Mouse (Mus musculus) hindbrain, embryonic 11.5 days (tissue): ENCODE results near the gene Krtap4-16. TPM values are rescaled to one million over a fixed set of nuclear protein-coding genes. Genes with fewer than 3 reads are reported as not detected.
"Not testable (repeated sequence)": the region's sequence is repeated elsewhere in the genome, so short reads cannot be mapped to it uniquely, and the experiment has no call there.

Experiments
- ATAC-seq: fragments of 200-750 bp; cut with Nextera tagmentation; 2 replicates; pipeline ENCODE4 v1.8.0; 2017; ENCODE audit warnings: mild to moderate bottlenecking, moderate TSS enrichment, moderate library complexity; ENCODE audit not compliant: low FRiP score
- DNase-seq: peaks from one replicate; pipeline ENCODE4 v3.0.0-alpha.2; 2015; ENCODE audit warnings: low spot score
- H3K27ac ChIP-seq: fragments of 300-500 bp; sonication (generic); 2 replicates; pipeline ENCODE4 v1.5.1; 2014; ENCODE audit warnings: mild to moderate bottlenecking, low read depth, low read length
- H3K27me3 ChIP-seq: fragments of 300-500 bp; sonication (generic); 2 replicates; pipeline ENCODE4 v1.6.1; 2014; ENCODE audit warnings: mild to moderate bottlenecking, low read length, moderate library complexity, mixed read lengths; ENCODE audit not compliant: control insufficient read depth, insufficient read depth
- H3K36me3 ChIP-seq: fragments of 300-500 bp; sonication (generic); 2 replicates; pipeline ENCODE4 v1.6.1; 2014; ENCODE audit warnings: mild to moderate bottlenecking, low read length, moderate library complexity, mixed read lengths; ENCODE audit not compliant: control insufficient read depth, insufficient read depth
- H3K4me1 ChIP-seq: fragments of 300-500 bp; sonication (generic); replicated peaks from 2 replicates; pipeline ENCODE4 v1.6.1; 2014; ENCODE audit warnings: low read length, mixed read lengths; ENCODE audit not compliant: control insufficient read depth, insufficient read depth
- H3K4me2 ChIP-seq: fragments of 300-500 bp; sonication (generic); replicated peaks from 2 replicates; pipeline ENCODE4 v1.6.1; 2014; ENCODE audit warnings: mild to moderate bottlenecking, low read depth, low read length
- H3K4me3 ChIP-seq: fragments of 300-500 bp; sonication (generic); 2 replicates; pipeline ENCODE4 v1.5.1; 2014; ENCODE audit warnings: low read depth, low read length
- H3K9ac ChIP-seq: fragments of 300-500 bp; sonication (generic); 2 replicates; pipeline ENCODE4 v1.6.1; 2014; ENCODE audit warnings: low read depth, low read length
- H3K9me3 ChIP-seq: fragments of 300-500 bp; sonication (generic); 2 replicates; pipeline ENCODE4 v1.6.1; 2016; ENCODE audit warnings: low read length; ENCODE audit not compliant: control insufficient read depth
- WGBS: fragments of 180-500 bp; shearing (Covaris S2); extraction: QIAGEN DNeasy Blood & Tissue Kit; methylation state at CpG from one replicate; pipeline ENCODE4 v1.1.7; 2014; 5-methylcytosine and 5-hydroxymethylcytosine counted together
- polyA plus RNA-seq: library from polyadenylated mRNA; unstranded; fragments of >200 nt; fragmentation: Nextera tagmentation; extraction: Ambion mirVana; gene quantifications from 2 replicates; pipeline ENCODE4 v1.2.1, GENCODE M21; 2014

Gene Krtap4-16
- not detected in 2 replicates for polyA plus RNA-seq

GRCm38 (mm10) chr11:99851508-99851907, at the start of gene Krtap4-16:
Gene Krtap4-16, minus strand, starts transcription at chr11:99851608.
- no peaks in the 10 kb centered on the region for H3K27me3 ChIP-seq
- DNase-seq: no peak
- no peak for ATAC-seq
- no peaks in the 10 kb centered on the region for H3K9me3 ChIP-seq
- no peak within 1 kb of the TSS for H3K4me3 ChIP-seq
- H3K27ac ChIP-seq: no peak within 1 kb of the TSS
- no peaks in the 10 kb centered on the region for H3K36me3 ChIP-seq
- H3K4me1 ChIP-seq: no peaks in the 10 kb centered on the region
- no peak within 1 kb of the TSS for H3K4me2 ChIP-seq
- H3K9ac ChIP-seq: no peak within 1 kb of the TSS

- H3K9me3 ChIP-seq, DNase-seq, H3K27ac ChIP-seq, H3K4me2 ChIP-seq, H3K27me3 ChIP-seq, H3K9ac ChIP-seq, ATAC-seq, H3K4me3 ChIP-seq, H3K4me1 ChIP-seq, H3K36me3 ChIP-seq: not testable (repeated sequence)
- WGBS: 60% methylated on average over 1 of the region's 1 CpGs
Observed at GRCm38 (mm10) chr11:99878887-99879286, 27.5 kb upstream of the Krtap4-16 start, which contains the start of gene Gm11567. Gene Gm11567, plus strand, starts transcription at chr11:99879187.

- WGBS: 78% methylated on average over 1 of the region's 1 CpGs
- DNase-seq, H3K4me3 ChIP-seq, H3K9me3 ChIP-seq, H3K4me2 ChIP-seq, H3K9ac ChIP-seq, H3K36me3 ChIP-seq, H3K27ac ChIP-seq, H3K4me1 ChIP-seq, ATAC-seq, H3K27me3 ChIP-seq: not testable (repeated sequence)
Observed at GRCm38 (mm10) chr11:99873089-99873488, 21.7 kb upstream of the Krtap4-16 start, which contains the start of gene Krtap9-1. Gene Krtap9-1, plus strand, starts transcription at chr11:99873389.

- not testable (repeated sequence) for H3K36me3 ChIP-seq, DNase-seq, H3K9me3 ChIP-seq, H3K4me2 ChIP-seq, H3K27me3 ChIP-seq, H3K4me3 ChIP-seq, ATAC-seq, H3K9ac ChIP-seq, H3K4me1 ChIP-seq, H3K27ac ChIP-seq
- WGBS: 87% methylated on average over 1 of the region's 1 CpGs
Observed at GRCm38 (mm10) chr11:99864176-99864575, 12.8 kb upstream of the Krtap4-16 start, which contains the start of gene Gm11559. Gene Gm11559, plus strand, starts transcription at chr11:99864476.

GRCm38 (mm10) chr11:99858761-99859160, 7.4 kb upstream of the Krtap4-16 start:
- H3K27me3 ChIP-seq: no peaks in the 10 kb centered on the region
- H3K36me3 ChIP-seq: no peaks in the 10 kb centered on the region
- no peak overlapping the region for H3K4me2 ChIP-seq
- no peak for DNase-seq
- H3K27ac ChIP-seq: no peak overlapping the region
- H3K9me3 ChIP-seq: no peaks in the 10 kb centered on the region
- H3K4me3 ChIP-seq: no peak overlapping the region
- 85% methylated on average over 2 of the region's 2 CpGs for WGBS
- no peak for ATAC-seq
- H3K9ac ChIP-seq: no peak overlapping the region
- no peaks in the 10 kb centered on the region for H3K4me1 ChIP-seq

- no peak for ATAC-seq
- WGBS: 80% methylated on average over 2 of the region's 2 CpGs
Observed at GRCm38 (mm10) chr11:99857617-99858016, 6.2 kb upstream of the Krtap4-16 start, which contains the start of gene Gm11568. Gene Gm11568, plus strand, starts transcription at chr11:99857917.

GRCm38 (mm10) chr11:99854121-99854520, 2.7 kb upstream of the Krtap4-16 start:
- no peak overlapping the region for H3K27ac ChIP-seq
- no peak for ATAC-seq
- H3K4me2 ChIP-seq: no peak overlapping the region
- H3K4me3 ChIP-seq: no peak overlapping the region
- no peaks in the 10 kb centered on the region for H3K4me1 ChIP-seq
- no peaks in the 10 kb centered on the region for H3K36me3 ChIP-seq
- 63% methylated on average over 3 of the region's 3 CpGs for WGBS
- H3K9ac ChIP-seq: no peak overlapping the region
- no peaks in the 10 kb centered on the region for H3K27me3 ChIP-seq
- no peaks in the 10 kb centered on the region for H3K9me3 ChIP-seq
- peak; percentile 25 for DNase-seq

More at GRCm38 (mm10) chr11:99857617-99858016, 6.2 kb upstream of the Krtap4-16 start, which contains the start of gene Gm11568:
- no peaks in the 10 kb centered on the region for H3K36me3 ChIP-seq
- no peak within 1 kb of the TSS for H3K9ac ChIP-seq
- no peaks in the 10 kb centered on the region for H3K4me1 ChIP-seq
- H3K4me2 ChIP-seq: no peak within 1 kb of the TSS
- no peak for DNase-seq
- H3K27me3 ChIP-seq: no peaks in the 10 kb centered on the region
- no peak within 1 kb of the TSS for H3K4me3 ChIP-seq
- no peak within 1 kb of the TSS for H3K27ac ChIP-seq
- no peaks in the 10 kb centered on the region for H3K9me3 ChIP-seq

- no peak overlapping the region for H3K4me3 ChIP-seq
- no peak overlapping the region for H3K4me2 ChIP-seq
- H3K27ac ChIP-seq: no peak overlapping the region
- no peak overlapping the region for H3K9ac ChIP-seq
- WGBS: 86% methylated on average over 2 of the region's 2 CpGs
- H3K36me3 ChIP-seq: no peaks in the 10 kb centered on the region
- ATAC-seq: no peak
- no peaks in the 10 kb centered on the region for H3K4me1 ChIP-seq
- no peaks in the 10 kb centered on the region for H3K27me3 ChIP-seq
- H3K9me3 ChIP-seq: no peaks in the 10 kb centered on the region
- DNase-seq: no peak
Observed at GRCm38 (mm10) chr11:99846746-99847145, 4.7 kb downstream of the Krtap4-16 start.

- no peak overlapping the region for H3K4me2 ChIP-seq
- H3K36me3 ChIP-seq: no peaks in the 10 kb centered on the region
- H3K27me3 ChIP-seq: no peaks in the 10 kb centered on the region
- no peak overlapping the region for H3K4me3 ChIP-seq
- DNase-seq (no peak), ATAC-seq (no peak)
- H3K27ac ChIP-seq: no peak overlapping the region
- H3K4me1 ChIP-seq: no peaks in the 10 kb centered on the region
- WGBS: 82% methylated on average over 1 of the region's 1 CpGs
- no peaks in the 10 kb centered on the region for H3K9me3 ChIP-seq
- H3K9ac ChIP-seq: no peak overlapping the region
Observed at GRCm38 (mm10) chr11:99842185-99842584, 9.2 kb downstream of the Krtap4-16 start.
